Mouse (Mus musculus) gastrocnemius, adult 2 months (tissue): Measurements from ENCODE around the gene Olfr370. TPM values are rescaled to one million over a fixed set of nuclear protein-coding genes. Genes with fewer than 3 reads are reported as not detected.
A peak's percentile ranks its signal among the peaks of the same experiment; 100 is the strongest.
"Not testable (repeated sequence)": the region's sequence is repeated elsewhere in the genome, so short reads cannot be mapped to it uniquely, and the experiment has no call there.

Experiments used
- DNase-seq: peaks from one replicate; pipeline ENCODE4 v3.0.0; 2022
- H3K27ac ChIP-seq: fragments of 200-600 bp; 2 replicates; pipeline ENCODE4 v1.8.1; 2022; ENCODE audit warnings: mild to moderate bottlenecking
- H3K4me3 ChIP-seq: fragments of 200-600 bp; 2 replicates; pipeline ENCODE4 v1.8.1; 2022; ENCODE audit warnings: mild to moderate bottlenecking, moderate library complexity
- CTCF ChIP-seq: fragments of 200-600 bp; IDR thresholded peaks from 2 replicates; pipeline ENCODE4 v1.8.1; 2022; ENCODE audit warnings: antibody characterized with exemption, mild to moderate bottlenecking, moderate library complexity
- intact Hi-C: fragments of 180-260 bp; cut with DNase I; formaldehyde crosslinking; loops from one replicate; pipeline ENCODE4 v1.15.1; 2025
- total RNA-seq, 2 experiments: library from RNA; stranded (reverse); gene quantifications; 2 replicates each; pipeline ENCODE4 v1.2.3; 2021

The Olfr370 gene
- total RNA-seq, 2 experiments from 2014 or later: not detected

DNA sequence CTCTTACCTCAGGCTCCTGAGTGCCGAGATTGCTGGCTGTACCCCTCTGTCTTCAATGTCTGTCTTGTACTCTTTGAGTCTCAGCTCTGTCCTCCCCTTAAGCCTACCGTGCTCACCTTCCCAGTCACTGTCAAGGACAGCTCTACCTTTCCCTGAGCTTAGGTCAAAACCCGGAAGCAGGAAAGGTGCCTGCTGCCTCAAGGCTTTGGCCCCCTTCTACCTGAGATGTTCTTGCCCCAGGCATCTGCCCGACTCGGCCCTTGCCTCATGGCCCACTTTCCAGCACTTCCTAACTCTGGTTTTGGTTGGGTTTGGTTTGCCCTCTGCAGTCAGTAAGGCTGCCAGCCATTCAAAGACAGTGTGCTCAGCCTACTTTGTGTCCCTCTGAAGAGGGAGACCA lies 33.2 kb downstream of the Olfr370 start:
- intact Hi-C loops: loop anchor here (5.0 kb wide), 1 partner anchor 39 kb away; the partner anchor contains the start of genes Dnajb1 and Tecr
- H3K27ac ChIP-seq: peak overlapping the region; percentile 56
- TF ChIP-seq CTCF: no peak
- DNase-seq: peak; percentile 17
- H3K4me3 ChIP-seq: peak overlapping the region; percentile 84

- intact Hi-C loops: loop anchor here (5.0 kb wide), 1 partner anchor 38 kb away; the partner anchor contains the start of genes Dnajb1 and Tecr
- peak; percentile 28 for DNase-seq
- H3K27ac ChIP-seq: peak overlapping the region; percentile 56
- H3K4me3 ChIP-seq: no peak overlapping the region
- TF ChIP-seq CTCF: no peak
These were observed 33.6 kb downstream of the Olfr370 start for GRCm38 (mm10) chr8:83569165-83569564.

GRCm38 (mm10) chr8:83570272-83571000 lies 34.9 kb downstream of the Olfr370 start:
- H3K4me3 ChIP-seq: no peak overlapping the region
- TF ChIP-seq CTCF: no peak
- intact Hi-C loops: no loop called here
- peak; percentile 17 for DNase-seq
- H3K27ac ChIP-seq: no peak overlapping the region; the same call in 1 of the 2 replicates

DNA sequence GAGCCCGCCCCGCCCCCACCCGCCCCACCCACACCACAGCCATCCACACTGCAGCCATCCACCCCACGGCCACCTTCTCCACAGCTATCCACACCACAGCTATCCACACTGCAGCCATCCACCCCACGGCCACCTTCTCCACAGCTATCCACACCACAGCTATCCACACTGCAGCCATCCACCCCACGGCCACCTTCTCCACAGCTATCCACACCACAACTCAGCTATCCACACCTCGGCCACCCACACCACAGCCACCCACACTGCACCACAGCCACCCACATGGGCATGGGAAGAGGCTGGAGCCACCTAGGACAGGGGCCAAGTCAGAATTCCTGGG lies 35.4 kb downstream of the Olfr370 start:
- H3K4me3 ChIP-seq, intact Hi-C loops, DNase-seq, H3K27ac ChIP-seq: not testable (repeated sequence)

GRCm38 (mm10) chr8:83571791-83572190 lies 36.2 kb downstream of the Olfr370 start:
- DNase-seq: peak; percentile 15
- Histone ChIP-seq H3K27ac (peak overlapping the region; percentile 97), H3K4me3 (peak overlapping the region; percentile 77)
- no peak for TF ChIP-seq CTCF
- intact Hi-C loops: no loop called here

- H3K27ac ChIP-seq: peak overlapping the region; percentile 97
- peak; percentile 14 for DNase-seq
- intact Hi-C loops: no loop called here
- TF ChIP-seq CTCF: no peak
- peak overlapping the region; percentile 77 for H3K4me3 ChIP-seq
These were observed 36.7 kb downstream of the Olfr370 start for GRCm38 (mm10) chr8:83572246-83572812.

GRCm38 (mm10) chr8:83573140-83573875 lies 37.7 kb downstream of the Olfr370 start:
- DNase-seq: peak; percentile 86
- intact Hi-C loops: no loop called here

DNA sequence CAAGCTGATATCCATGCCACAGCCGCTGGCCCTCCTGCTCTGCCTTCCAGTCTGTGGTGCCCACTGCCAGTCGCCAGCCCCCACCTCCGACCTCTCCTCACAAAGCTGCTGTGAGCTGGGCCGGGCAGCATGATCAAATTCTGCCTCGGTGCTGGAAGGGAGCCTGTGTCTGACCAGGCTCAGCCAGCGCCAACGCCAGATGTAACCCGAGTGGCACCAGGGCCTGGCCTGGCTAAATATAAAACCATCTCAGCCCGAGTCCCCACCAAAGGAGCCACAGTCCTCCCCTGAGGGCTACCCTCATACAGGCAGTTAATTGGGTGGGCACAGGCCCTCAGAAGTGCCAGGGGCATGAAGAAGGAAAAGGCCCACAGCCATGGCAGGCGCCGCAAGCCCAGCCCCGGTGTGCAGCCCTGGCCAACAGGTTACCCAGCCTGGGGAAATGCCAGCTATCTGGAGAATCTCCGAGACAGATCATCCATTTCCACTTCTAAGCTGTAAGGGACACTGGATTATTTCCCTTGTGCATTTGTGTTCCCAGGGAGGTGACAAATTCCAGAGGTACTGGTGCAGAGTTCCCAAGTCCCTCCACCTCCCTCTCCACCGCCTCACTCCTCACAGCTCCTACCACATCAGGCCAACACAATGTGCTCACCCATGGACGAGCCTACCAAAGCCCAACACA lies 39.2 kb downstream of the Olfr370 start:
- peak; percentile 90 for DNase-seq
- H3K27ac ChIP-seq: peak overlapping the region; percentile 97
- no peak for TF ChIP-seq CTCF
- peak overlapping the region; percentile 77 for H3K4me3 ChIP-seq
- intact Hi-C loops: no loop called here

More at GRCm38 (mm10) chr8:83573140-83573875, 37.7 kb downstream of the Olfr370 start:
- H3K4me3 ChIP-seq: peak overlapping the region; percentile 77
- peak overlapping the region; percentile 97 for H3K27ac ChIP-seq
- peak; percentile 42; the same call in 1 of the 2 replicates for TF ChIP-seq CTCF

DNA sequence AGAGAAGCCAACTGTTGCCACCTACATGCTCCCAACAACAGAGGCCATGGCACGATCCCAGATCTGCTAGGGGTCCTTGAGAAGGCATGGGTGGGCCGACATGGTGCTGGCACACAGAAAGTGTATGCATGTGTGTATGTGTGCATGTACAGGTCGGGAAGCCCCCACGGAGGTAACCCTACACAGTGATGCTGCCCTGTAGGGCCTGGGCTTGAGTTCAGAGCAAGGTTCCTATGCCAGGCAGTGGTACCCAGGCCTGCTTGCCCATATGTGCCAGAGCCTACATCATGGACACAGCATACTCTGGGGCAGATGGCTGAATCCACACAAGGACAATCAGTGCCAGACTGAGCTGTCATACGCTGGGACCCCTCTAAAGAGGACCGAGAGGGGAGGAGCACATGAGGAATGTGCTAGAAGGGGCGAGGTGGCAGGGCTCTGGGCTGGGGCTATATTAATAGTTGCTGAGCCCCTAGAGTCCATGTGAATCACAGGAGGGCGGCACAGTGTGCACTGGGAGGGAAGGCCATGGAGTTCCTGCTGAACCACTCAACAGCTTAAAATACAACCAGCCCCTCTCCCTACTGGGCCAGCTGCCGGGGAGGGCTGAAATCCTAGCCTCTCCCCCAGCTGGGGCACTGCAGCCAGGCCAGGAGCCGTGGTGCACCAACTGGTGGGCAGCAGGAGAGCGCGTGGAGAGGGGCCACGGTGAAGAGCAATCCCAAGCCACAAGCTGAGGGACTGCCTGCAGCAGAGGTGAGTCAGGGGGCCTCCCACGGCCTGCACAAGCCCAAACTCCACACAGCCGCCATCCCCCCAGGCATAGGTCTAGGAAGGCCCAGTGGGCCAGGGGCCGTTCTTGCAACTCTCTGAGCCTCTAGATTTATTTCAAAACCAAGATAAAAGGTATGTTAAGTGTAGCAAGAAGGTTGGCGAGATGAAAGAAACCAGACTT lies 40.3 kb downstream of the Olfr370 start:
- no peak for TF ChIP-seq CTCF
- DNase-seq: peak; percentile 91
- Histone ChIP-seq H3K4me3 (peak overlapping the region; percentile 77), H3K27ac (peak overlapping the region; percentile 97)
- intact Hi-C loops: no loop called here

DNA sequence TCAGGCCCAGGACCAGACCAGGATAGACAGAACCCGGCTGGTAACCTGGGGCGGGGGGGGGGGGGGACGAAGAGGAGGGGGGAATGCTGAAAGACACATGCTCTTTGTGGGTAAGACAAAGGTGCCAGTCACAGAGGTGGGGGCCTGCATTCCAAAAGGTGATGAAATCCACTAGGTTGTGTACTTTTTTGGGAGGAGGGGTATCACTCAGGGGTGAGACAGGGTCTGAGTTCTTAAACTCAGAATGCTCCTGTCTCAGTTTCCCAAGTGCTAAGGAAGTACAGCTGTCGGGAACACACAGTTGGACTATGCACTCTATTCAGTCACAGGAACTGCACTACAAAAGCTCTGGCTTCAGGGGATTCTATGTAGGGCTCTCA lies 40.9 kb downstream of the Olfr370 start:
- no peak for DNase-seq
- TF ChIP-seq CTCF: no peak
- Histone ChIP-seq H3K27ac (peak overlapping the region; percentile 97), H3K4me3 (peak overlapping the region; percentile 77)
- intact Hi-C loops: no loop called here

GRCm38 (mm10) chr8:83576921-83577320 lies 41.3 kb downstream of the Olfr370 start:
- intact Hi-C loops: no loop called here
- DNase-seq: no peak
- peak overlapping the region; percentile 97 for H3K27ac ChIP-seq
- TF ChIP-seq CTCF: no peak
- peak overlapping the region; percentile 77 for H3K4me3 ChIP-seq
